Mouse (Mus musculus) testis, adult 2 months (tissue): ENCODE data around the gene Itga6. TPM values are rescaled to one million over a fixed set of nuclear protein-coding genes. Genes with fewer than 3 reads are reported as not detected.

Source experiments
- H3K27ac ChIP-seq: fragments of 200-500 bp; 2 replicates; pipeline ENCODE4 v1.5.1; 2012; ENCODE audit warnings: low read depth, low read length; ENCODE audit not compliant: control insufficient read depth, insufficient read depth
- H3K27me3 ChIP-seq: fragments of 200-500 bp; 2 replicates; pipeline ENCODE4 v1.6.1; 2012; ENCODE audit warnings: mild to moderate bottlenecking, low read length, moderate library complexity; ENCODE audit not compliant: control insufficient read depth, insufficient read depth
- H3K36me3 ChIP-seq: fragments of 200-500 bp; 2 replicates; pipeline ENCODE4 v1.6.1; 2012; ENCODE audit warnings: mild to moderate bottlenecking, low read length; ENCODE audit not compliant: control insufficient read depth, insufficient read depth
- H3K4me1 ChIP-seq: fragments of 200-500 bp; 2 replicates; pipeline ENCODE4 v1.6.1; 2012; ENCODE audit warnings: low read length; ENCODE audit not compliant: control insufficient read depth, insufficient read depth
- H3K4me3 ChIP-seq: fragments of 200-500 bp; 2 replicates; pipeline ENCODE4 v1.5.1; 2012; ENCODE audit warnings: low read depth, mild to moderate bottlenecking, low read length, moderate library complexity, mixed read lengths; ENCODE audit not compliant: control insufficient read depth
- CTCF ChIP-seq: fragments of 200-500 bp; IDR thresholded peaks from 2 replicates; pipeline ENCODE4 v1.5.1; 2012; ENCODE audit warnings: low read depth, mild to moderate bottlenecking, inconsistent platforms, low read length, moderate library complexity; ENCODE audit not compliant: control insufficient read depth, insufficient read depth, insufficient replicate concordance
- POLR2A ChIP-seq: fragments of 200-500 bp; IDR thresholded peaks from 2 replicates; pipeline ENCODE4 v1.6.1; 2012; ENCODE audit warnings: low read depth, mild to moderate bottlenecking, inconsistent platforms, low read length, moderate library complexity; ENCODE audit not compliant: control insufficient read depth
- polyA plus RNA-seq: library from polyadenylated mRNA; depleted of rRNA; stranded (reverse); fragments of >200 nt; gene quantifications from 2 replicates; pipeline ENCODE4 v1.2.3, GENCODE M21; 2012

Itga6 gene
- polyA plus RNA-seq, 1 experiment, result 5.2 TPM

GRCm38 (mm10) chr2:71796787-71797186 is 51.4 kb downstream of the Itga6 start:
- no peak overlapping the region for H3K27ac ChIP-seq
- no peaks in the 10 kb centered on the region for H3K27me3 ChIP-seq
- TF ChIP-seq POLR2A (no peak), CTCF (no peak)
- H3K4me1 ChIP-seq, result no peaks in the 10 kb centered on the region
- H3K36me3 ChIP-seq, result no peaks in the 10 kb centered on the region
- no peak overlapping the region for H3K4me3 ChIP-seq

GRCm38 (mm10) chr2:71800798-71801197 is 55.4 kb downstream of the Itga6 start:
- no peaks in the 10 kb centered on the region for H3K36me3 ChIP-seq

GRCm38 (mm10) chr2:71801691-71802090 is 56.3 kb downstream of the Itga6 start:
- Histone ChIP-seq H3K27ac (no peak overlapping the region), H3K4me1 (no peaks in the 10 kb centered on the region), H3K27me3 (no peaks in the 10 kb centered on the region), H3K36me3 (no peaks in the 10 kb centered on the region), H3K4me3 (no peak overlapping the region)
- TF ChIP-seq POLR2A (no peak), CTCF (no peak)

More at GRCm38 (mm10) chr2:71800798-71801197, 55.4 kb downstream of the Itga6 start:
- TF ChIP-seq POLR2A (no peak), CTCF (no peak)
- no peak overlapping the region for H3K4me3 ChIP-seq
- H3K27me3 ChIP-seq, result no peaks in the 10 kb centered on the region
- H3K4me1 ChIP-seq, result no peaks in the 10 kb centered on the region
- no peak overlapping the region for H3K27ac ChIP-seq

GRCm38 (mm10) chr2:71802131-71802530 is 56.7 kb downstream of the Itga6 start:
- Histone ChIP-seq H3K4me1 (no peaks in the 10 kb centered on the region), H3K4me3 (no peak overlapping the region), H3K36me3 (no peaks in the 10 kb centered on the region), H3K27me3 (no peaks in the 10 kb centered on the region), H3K27ac (no peak overlapping the region)
- no peak for TF ChIP-seq CTCF
- TF ChIP-seq POLR2A, result no peak

- TF ChIP-seq POLR2A, result no peak
- no peak for TF ChIP-seq CTCF
- no peak overlapping the region for H3K27ac ChIP-seq
These were observed 59.7 kb downstream of the Itga6 start for GRCm38 (mm10) chr2:71805120-71805519.

GRCm38 (mm10) chr2:71805611-71806567 is 60.5 kb downstream of the Itga6 start:
- no peak overlapping the region for H3K27ac ChIP-seq
- H3K36me3 ChIP-seq, result no peaks in the 10 kb centered on the region
- no peak overlapping the region for H3K4me3 ChIP-seq
- no peaks in the 10 kb centered on the region for H3K27me3 ChIP-seq
- no peak for TF ChIP-seq CTCF
- TF ChIP-seq POLR2A, result no peak
- no peaks in the 10 kb centered on the region for H3K4me1 ChIP-seq

More at GRCm38 (mm10) chr2:71805120-71805519, 59.7 kb downstream of the Itga6 start:
- Histone ChIP-seq H3K27me3 (no peaks in the 10 kb centered on the region), H3K36me3 (no peaks in the 10 kb centered on the region), H3K4me1 (no peaks in the 10 kb centered on the region), H3K4me3 (no peak overlapping the region)

GRCm38 (mm10) chr2:71809289-71809860 is 64.0 kb downstream of the Itga6 start:
- H3K27ac ChIP-seq, result no peak overlapping the region
- H3K27me3 ChIP-seq, result no peaks in the 10 kb centered on the region
- no peaks in the 10 kb centered on the region for H3K4me1 ChIP-seq
- no peak overlapping the region for H3K4me3 ChIP-seq
- H3K36me3 ChIP-seq, result no peaks in the 10 kb centered on the region
- TF ChIP-seq CTCF (no peak), POLR2A (no peak)
